8 mouse cellular contexts compared by ENCODE assay signal in the genomic region with DNA sequence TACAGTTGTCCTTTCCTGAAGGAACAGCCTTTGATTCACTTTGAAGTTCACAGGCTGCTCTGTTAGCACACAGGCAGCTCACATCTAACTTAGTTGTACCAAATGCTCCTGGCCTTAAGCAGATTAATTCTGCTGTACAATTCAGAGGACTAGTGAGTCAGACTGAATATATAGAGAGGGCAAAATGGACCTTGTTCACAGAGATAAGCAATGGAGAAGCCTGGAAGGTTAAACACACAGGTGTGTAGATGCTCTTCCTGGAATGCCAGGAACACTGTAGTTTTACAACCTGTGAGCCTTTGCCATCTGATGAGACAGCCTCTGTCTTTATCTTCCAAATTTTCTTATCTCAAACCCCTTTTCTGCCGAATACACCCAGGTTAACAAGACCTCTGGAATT. TPM values are rescaled to one million over a fixed set of nuclear protein-coding genes. Genes with fewer than 3 reads are reported as not detected.
"Had no signal": no experiment of that assay in that cellular context is flagged by ENCODE, and none has a peak within 500 bp of the region (broad histone marks: within the 10 kb centered on the region; RNA-seq: fewer than 3 reads in every experiment).

No protein-coding gene starts in this region.

- H3K4me3 ChIP-seq: neural tube, embryonic 13.5 days; neural tube, embryonic 15.5 days; stomach, embryonic 15.5 days had no signal

- H3K9me3 ChIP-seq: neural tube, embryonic 13.5 days; neural tube, embryonic 15.5 days; stomach, embryonic 15.5 days had no signal

- H3K27me3 ChIP-seq: neural tube, embryonic 13.5 days; neural tube, embryonic 15.5 days; stomach, embryonic 15.5 days had no signal

- H3K4me1 ChIP-seq: neural tube, embryonic 13.5 days; neural tube, embryonic 15.5 days; stomach, embryonic 15.5 days had no signal

- H3K4me2 ChIP-seq: neural tube, embryonic 13.5 days; neural tube, embryonic 15.5 days; stomach, embryonic 15.5 days had no signal

- H3K9ac ChIP-seq: neural tube, embryonic 13.5 days; neural tube, embryonic 15.5 days; stomach, embryonic 15.5 days had no signal

- H3K36me3 ChIP-seq: neural tube, embryonic 13.5 days; neural tube, embryonic 15.5 days; stomach, embryonic 15.5 days had no signal

- H3K27ac ChIP-seq: neural tube, embryonic 13.5 days; neural tube, embryonic 15.5 days; stomach, embryonic 15.5 days; stomach, postnatal 0 days had no signal

RNA-seq across cellular contexts. Expression of gene Synpr, which starts 29.7 kb away (rescaled TPM):
- total RNA-seq: neutrophil, adult 5-6 weeks had no signal
- polyA plus RNA-seq: small intestine, adult 2 months; spleen, adult 2 months; testis, adult 2 months had no signal
